Mouse (Mus musculus): ENCODE results near the gene Pomgnt2. TPM values are rescaled to one million over a fixed set of nuclear protein-coding genes. Genes with fewer than 3 reads are reported as not detected.

Pomgnt2 gene
- total and polyA plus RNA-seq, 3 experiments, result not detected

GRCm38 (mm10) chr9:122035807-122036206, 38.9 kb upstream of the Pomgnt2 start:
- H3K27me3 ChIP-seq (replicated peaks), result no peaks in the 10 kb centered on the region
- H3K4me3 ChIP-seq (replicated peaks in 1 of 3; ENCODE audit: low read depth in 2 of 3, low read length in 2 of 3, poor library complexity in 1 of 3), result no peak overlapping the region
- in situ Hi-C loops (cut with MboI; ENCODE audit: low pct_ligation_motif_present, low pct_unique_long_range_greater_than_20kb, low sequenced_read_pairs), result loop anchor here (10.0 kb wide), 1 partner anchor 59 kb away; no protein-coding TSS in a partner anchor
- peaks cover 0 to 10% of the 10 kb centered on the region in 2 experiments; a peak in 2 of 4 replicates for H3K4me1 ChIP-seq (ENCODE audit: control insufficient read depth in 1 of 2, insufficient read depth in 2 of 2)
- H3K9ac ChIP-seq (ENCODE audit: insufficient read depth, low read depth), result no peak overlapping the region
- H3K27ac ChIP-seq (ENCODE audit: insufficient read depth, low read depth), result no peak overlapping the region
- no peaks in the 10 kb centered on the region for H3K36me3 ChIP-seq (replicated peaks in 1 of 2; ENCODE audit: control insufficient read depth in 1 of 2, insufficient read depth in 1 of 2, low read length in 1 of 2)
- H3K79me2 ChIP-seq (replicated peaks; ENCODE audit: control insufficient read depth, extremely low read depth, insufficient read depth, poor library complexity, severe bottlenecking), result no peaks in the 10 kb centered on the region
- dilution Hi-C loops (cut with MboI; ENCODE audit: extremely low pct_ligation_motif_present, extremely low pct_unique_long_range_greater_than_20kb, low sequenced_read_pairs), result no loop called here
- H3K4me2 ChIP-seq (ENCODE audit: insufficient read depth, low read depth, poor library complexity, severe bottlenecking), result no peak overlapping the region
- no peaks in the 10 kb centered on the region for H3K9me3 ChIP-seq (replicated peaks; ENCODE audit: low read length)
- no peak for DNase-seq (ENCODE audit: extremely low read depth)
- TF ChIP-seq JUN (IDR thresholded peaks at IDR 0.05; ENCODE audit: insufficient read depth, low read depth, low read length) (no peak), HCFC1 (IDR thresholded peaks at IDR 0.05; ENCODE audit: low read depth, low read length) (no peak), TCF12 (IDR thresholded peaks at IDR 0.05; ENCODE audit: low read depth, low read length) (no peak), CTCF (conservative IDR thresholded peaks at IDR 0.05 in 1 of 2, IDR thresholded peaks at IDR 0.05 in 1 of 2; ENCODE audit: low read depth in 2 of 2, low read length in 2 of 2) (no peak), GABPA (IDR thresholded peaks at IDR 0.05; ENCODE audit: insufficient replicate concordance, low read depth, low read length) (no peak), PAX5 (IDR thresholded peaks at IDR 0.05; ENCODE audit: low read length) (no peak), IRF4 (IDR thresholded peaks at IDR 0.05; ENCODE audit: low read depth, low read length) (no peak), POLR2A (IDR thresholded peaks at IDR 0.05; ENCODE audit: low read depth, low read length) (no peak), USF2 (conservative IDR thresholded peaks at IDR 0.05; ENCODE audit: low read depth, low read length) (no peak), SIN3A (IDR thresholded peaks at IDR 0.05; ENCODE audit: low read length) (no peak), NRF1 (IDR thresholded peaks at IDR 0.05; ENCODE audit: low read depth, low read length) (no peak), ZNF384 (IDR thresholded peaks at IDR 0.05; ENCODE audit: low read depth, low read length) (no peak), MAX (IDR thresholded peaks at IDR 0.05; ENCODE audit: low read length) (no peak), JUND (conservative IDR thresholded peaks at IDR 0.05; ENCODE audit: low read depth, low read length) (no peak), RAD21 (IDR thresholded peaks at IDR 0.05; ENCODE audit: low read depth, low read length) (no peak), CHD2 (IDR thresholded peaks at IDR 0.05; ENCODE audit: low read length) (no peak)

GRCm38 (mm10) chr9:122034949-122035348, 38.0 kb upstream of the Pomgnt2 start:
- H3K27me3 ChIP-seq (replicated peaks), result no peaks in the 10 kb centered on the region
- DNase-seq (ENCODE audit: extremely low read depth), result no peak
- in situ Hi-C loops (cut with MboI; ENCODE audit: low pct_ligation_motif_present, low pct_unique_long_range_greater_than_20kb, low sequenced_read_pairs), result loop anchor here (10.0 kb wide), 1 partner anchor 60 kb away; no protein-coding TSS in a partner anchor
- dilution Hi-C loops (cut with MboI; ENCODE audit: extremely low pct_ligation_motif_present, extremely low pct_unique_long_range_greater_than_20kb, low sequenced_read_pairs), result no loop called here
- H3K36me3 ChIP-seq (replicated peaks in 1 of 2; ENCODE audit: control insufficient read depth in 1 of 2, insufficient read depth in 1 of 2, low read length in 1 of 2), result no peaks in the 10 kb centered on the region
- H3K27ac ChIP-seq (ENCODE audit: insufficient read depth, low read depth), result no peak overlapping the region
- H3K9ac ChIP-seq (ENCODE audit: insufficient read depth, low read depth), result no peak overlapping the region
- no peaks in the 10 kb centered on the region for H3K9me3 ChIP-seq (replicated peaks; ENCODE audit: low read length)
- no peaks in the 10 kb centered on the region for H3K79me2 ChIP-seq (replicated peaks; ENCODE audit: control insufficient read depth, extremely low read depth, insufficient read depth, poor library complexity, severe bottlenecking)
- peaks cover 0 to 10% of the 10 kb centered on the region in 2 experiments; a peak in 2 of 4 replicates for H3K4me1 ChIP-seq (ENCODE audit: control insufficient read depth in 1 of 2, insufficient read depth in 2 of 2)
- no peak overlapping the region for H3K4me3 ChIP-seq (replicated peaks in 1 of 3; ENCODE audit: low read depth in 2 of 3, low read length in 2 of 3, poor library complexity in 1 of 3)
- TF ChIP-seq ELF1 (IDR thresholded peaks at IDR 0.05; ENCODE audit: low read depth, low read length), result no peak
- no peak for TF ChIP-seq BHLHE40 (IDR thresholded peaks at IDR 0.05; ENCODE audit: low read depth, low read length)
- no peak for TF ChIP-seq ZKSCAN1 (IDR thresholded peaks at IDR 0.05; ENCODE audit: borderline replicate concordance, low read depth, low read length)
- TF ChIP-seq POLR2A (IDR thresholded peaks at IDR 0.05; ENCODE audit: low read depth, low read length), result no peak
- TF ChIP-seq UBTF (IDR thresholded peaks at IDR 0.05; ENCODE audit: low read depth, low read length), result no peak
- no peak for TF ChIP-seq KAT2A (IDR thresholded peaks at IDR 0.05; ENCODE audit: insufficient replicate concordance, low read length)
- no peak for TF ChIP-seq USF1 (IDR thresholded peaks at IDR 0.05; ENCODE audit: low read depth, low read length)
- TF ChIP-seq ZC3H11A (IDR thresholded peaks at IDR 0.05; ENCODE audit: low read depth, low read length), result no peak
- no peak for TF ChIP-seq POLR2AphosphoS2 (IDR thresholded peaks at IDR 0.05; ENCODE audit: low read depth, low read length)
- TF ChIP-seq SMC3 (IDR thresholded peaks at IDR 0.05; ENCODE audit: low read depth, low read length), result no peak
- TF ChIP-seq RAD21 (IDR thresholded peaks at IDR 0.05; ENCODE audit: low read depth, low read length), result no peak
- H3K4me2 ChIP-seq (ENCODE audit: insufficient read depth, low read depth, poor library complexity, severe bottlenecking), result no peak overlapping the region

Data from CH12.LX (cell line).